Mouse (Mus musculus) C2C12 (cell line): Measurements from ENCODE around the gene Olfr535.

Source experiments
- CTCF ChIP-seq: IDR thresholded peaks from one replicate; pipeline ENCODE4 v1.5.1; 2011; ENCODE audit not compliant: control insufficient read depth, insufficient read depth, insufficient read length
- MAX ChIP-seq: IDR thresholded peaks from one replicate; pipeline ENCODE4 v1.6.1; 2011; ENCODE audit warnings: mild to moderate bottlenecking, control low read depth
- MYOG ChIP-seq: IDR thresholded peaks from one replicate; pipeline ENCODE4 v1.6.1; 2011; ENCODE audit not compliant: control insufficient read depth, insufficient read length; ENCODE audit errors: extremely low read depth

GRCm38 (mm10) chr7:140477886-140478285 lies 6.1 kb upstream of the Olfr535 start:
- TF ChIP-seq CTCF (no peak), MYOG (no peak), MAX (no peak)
